Mouse (Mus musculus) small intestine, adult 2 months (tissue): ENCODE measurements around the gene Sox6. TPM values are rescaled to one million over a fixed set of nuclear protein-coding genes. Genes with fewer than 3 reads are reported as not detected.
"Not testable (repeated sequence)": the region's sequence is repeated elsewhere in the genome, so short reads cannot be mapped to it uniquely, and the experiment has no call there.

ENCODE experiments used
- H3K27ac ChIP-seq: fragments of 200-500 bp; 2 replicates; pipeline ENCODE4 v1.5.1; 2012; ENCODE audit warnings: low read depth, low read length, control low read depth, inconsistent platforms; ENCODE audit not compliant: insufficient read depth
- H3K27me3 ChIP-seq: fragments of 200-500 bp; 2 replicates; pipeline ENCODE4 v1.6.1; 2012; ENCODE audit warnings: mild to moderate bottlenecking, moderate library complexity, low read length, inconsistent platforms; ENCODE audit not compliant: control insufficient read depth, insufficient read depth
- H3K36me3 ChIP-seq: fragments of 200-500 bp; 2 replicates; pipeline ENCODE4 v1.6.1; 2012; ENCODE audit warnings: mild to moderate bottlenecking, low read length, control low read depth, inconsistent platforms; ENCODE audit not compliant: control insufficient read depth, insufficient read depth
- H3K4me1 ChIP-seq: fragments of 200-500 bp; 2 replicates; pipeline ENCODE4 v1.6.1; 2012; ENCODE audit warnings: low read length, inconsistent platforms, mixed read lengths; ENCODE audit not compliant: control insufficient read depth, insufficient read depth, insufficient read length
- H3K4me3 ChIP-seq: fragments of 200-500 bp; 2 replicates; pipeline ENCODE4 v1.5.1; 2012; ENCODE audit warnings: low read depth, mild to moderate bottlenecking, control low read depth, inconsistent platforms, low read length, moderate library complexity
- CTCF ChIP-seq: fragments of 200-500 bp; IDR thresholded peaks from 2 replicates; pipeline ENCODE4 v1.5.1; 2012; ENCODE audit warnings: low read depth, mild to moderate bottlenecking, control low read depth, inconsistent platforms, low read length, moderate library complexity, mixed read lengths; ENCODE audit not compliant: insufficient replicate concordance, insufficient read length; ENCODE audit errors: extremely low read depth
- POLR2A ChIP-seq: fragments of 200-500 bp; IDR thresholded peaks from 2 replicates; pipeline ENCODE4 v1.6.1; 2012; ENCODE audit warnings: low read depth, mild to moderate bottlenecking, control low read depth, inconsistent platforms, low read length, moderate library complexity
- WGBS: fragments of 180-500 bp; shearing (Covaris S2); methylation state at CpG from one replicate; pipeline ENCODE4 v1.1.7; 2018; 5-methylcytosine and 5-hydroxymethylcytosine counted together
- polyA plus RNA-seq: library from polyadenylated mRNA; depleted of rRNA; stranded (reverse); fragments of >200 nt; gene quantifications from 2 replicates; pipeline ENCODE4 v1.2.3, GENCODE M21; 2012

The Sox6 gene
- polyA plus RNA-seq, 1 experiment: 17.6 TPM

- H3K4me3 ChIP-seq: no peak overlapping the region
- H3K27ac ChIP-seq: peak overlapping the region; percentile 61; the same call in 1 of the 2 replicates
- H3K27me3 ChIP-seq: no peaks in the 10 kb centered on the region
- H3K4me1 ChIP-seq: peaks cover 6% of the 10 kb centered on the region; the same call in 1 of the 2 replicates
- no peak for TF ChIP-seq CTCF
- no peak for TF ChIP-seq POLR2A
- no peaks in the 10 kb centered on the region for H3K36me3 ChIP-seq
- WGBS: 29% methylated on average over 1 of the region's 1 CpGs
Observed at GRCm38 (mm10) chr7:115607485-115607884, 431.1 kb downstream of the Sox6 start.

GRCm38 (mm10) chr7:115606125-115606524 lies 432.5 kb downstream of the Sox6 start:
- not testable (repeated sequence) for H3K27me3 ChIP-seq, H3K4me3 ChIP-seq, H3K27ac ChIP-seq, H3K4me1 ChIP-seq, H3K36me3 ChIP-seq
- 79% methylated on average over 3 of the region's 3 CpGs for WGBS

- WGBS: 91% methylated on average over 7 of the region's 7 CpGs
- Histone ChIP-seq H3K4me1 (peaks cover 6% of the 10 kb centered on the region; the same call in 1 of the 2 replicates), H3K27me3 (no peaks in the 10 kb centered on the region), H3K4me3 (no peak overlapping the region), H3K27ac (no peak overlapping the region), H3K36me3 (no peaks in the 10 kb centered on the region)
- TF ChIP-seq POLR2A: no peak
- no peak for TF ChIP-seq CTCF
Observed at GRCm38 (mm10) chr7:115604883-115605282, 433.7 kb downstream of the Sox6 start.

GRCm38 (mm10) chr7:115597376-115597775 lies 441.2 kb downstream of the Sox6 start:
- H3K4me3 ChIP-seq: no peak overlapping the region
- 89% methylated on average over 6 of the region's 6 CpGs for WGBS
- TF ChIP-seq POLR2A: no peak
- no peak for TF ChIP-seq CTCF
- no peaks in the 10 kb centered on the region for H3K4me1 ChIP-seq
- H3K36me3 ChIP-seq: 0 out of 2 replicates have a peak, but pooled peaks cover 2% of the 10 kb centered on the region
- H3K27ac ChIP-seq: no peak overlapping the region
- H3K27me3 ChIP-seq: no peaks in the 10 kb centered on the region

GRCm38 (mm10) chr7:115580461-115580860 lies 458.1 kb downstream of the Sox6 start:
- 27% methylated on average over 7 of the region's 7 CpGs for whole genome bisulfite sequencing

GRCm38 (mm10) chr7:115579826-115580225 lies 458.8 kb downstream of the Sox6 start:
- no peak for TF ChIP-seq POLR2A
- no peak for TF ChIP-seq CTCF
- WGBS: 24% methylated on average over 3 of the region's 3 CpGs
- no peaks in the 10 kb centered on the region for H3K27me3 ChIP-seq

More at GRCm38 (mm10) chr7:115580461-115580860, 458.1 kb downstream of the Sox6 start:
- H3K4me3 ChIP-seq: no peak overlapping the region
- no peaks in the 10 kb centered on the region for H3K27me3 ChIP-seq
- H3K27ac ChIP-seq: no peak overlapping the region
- TF ChIP-seq CTCF (no peak), POLR2A (no peak)
- H3K36me3 ChIP-seq: no peaks in the 10 kb centered on the region
- H3K4me1 ChIP-seq: peaks cover 8% of the 10 kb centered on the region; the same call in 1 of the 2 replicates

GRCm38 (mm10) chr7:115576387-115576786 lies 462.2 kb downstream of the Sox6 start:
- no peak overlapping the region for H3K27ac ChIP-seq
- no peak overlapping the region for H3K4me3 ChIP-seq
- H3K27me3 ChIP-seq: no peaks in the 10 kb centered on the region
- peaks cover 8% of the 10 kb centered on the region; the same call in 1 of the 2 replicates for H3K4me1 ChIP-seq
- H3K36me3 ChIP-seq: no peaks in the 10 kb centered on the region
- 81% methylated on average over 1 of the region's 1 CpGs for WGBS
- no peak for TF ChIP-seq CTCF
- no peak for TF ChIP-seq POLR2A

More at GRCm38 (mm10) chr7:115579826-115580225, 458.8 kb downstream of the Sox6 start:
- Histone ChIP-seq H3K4me1 (peaks cover 8% of the 10 kb centered on the region; the same call in 1 of the 2 replicates), H3K4me3 (no peak overlapping the region), H3K27ac (peak overlapping the region; percentile 1; the same call in 1 of the 2 replicates), H3K36me3 (no peaks in the 10 kb centered on the region)
